Mouse (Mus musculus): Measurements from ENCODE around the gene 1700001P01Rik. TPM values are rescaled to one million over a fixed set of nuclear protein-coding genes. Genes with fewer than 3 reads are reported as not detected.
A peak's percentile ranks its signal among the peaks of the same experiment; 100 is the strongest.

Gene 1700001P01Rik
- polyA plus RNA-seq, 1 experiment = not detected

- Histone ChIP-seq H3K4me3 (ENCODE audit: low read depth, low read length) (peak overlapping the region; percentile 95), H3K27me3 (ENCODE audit: control insufficient read depth, insufficient read depth, low read length) (no peaks in the 10 kb centered on the region), H3K4me1 (ENCODE audit: control insufficient read depth, insufficient read depth, insufficient read length, low read length) (peaks cover 34% of the 10 kb centered on the region), H3K27ac (ENCODE audit: insufficient read depth, low read depth, low read length) (peak overlapping the region; percentile 99), H3K36me3 (ENCODE audit: control insufficient read depth, insufficient read depth, low read length) (peaks cover 5% of the 10 kb centered on the region; the same call in 1 of the 2 replicates)
- TF ChIP-seq POLR2A (IDR thresholded peaks at IDR 0.05; ENCODE audit: low read depth, low read length) (no peak), CTCF (IDR thresholded peaks at IDR 0.05; ENCODE audit: extremely low read depth, insufficient read length, insufficient replicate concordance, low read depth, low read length) (no peak)
- 1% methylated on average over 17 of the region's 17 CpGs for WGBS
Measured at GRCm38 (mm10) chr11:97800691-97801408, 25.1 kb upstream of the 1700001P01Rik start.

GRCm38 (mm10) chr11:97799994-97800690 is 24.4 kb upstream of the 1700001P01Rik start:
- TF ChIP-seq CTCF (IDR thresholded peaks at IDR 0.05; ENCODE audit: extremely low read depth, insufficient read length, insufficient replicate concordance, low read depth, low read length) = no peak
- TF ChIP-seq POLR2A (IDR thresholded peaks at IDR 0.05; ENCODE audit: low read depth, low read length) = peak; percentile 75
- H3K36me3 ChIP-seq (ENCODE audit: control insufficient read depth, insufficient read depth, low read length) = peaks cover 5% of the 10 kb centered on the region; the same call in 1 of the 2 replicates
- peak overlapping the region; percentile 99 for H3K27ac ChIP-seq (ENCODE audit: insufficient read depth, low read depth, low read length)
- H3K27me3 ChIP-seq (ENCODE audit: control insufficient read depth, insufficient read depth, low read length) = no peaks in the 10 kb centered on the region
- peak overlapping the region; percentile 95 for H3K4me3 ChIP-seq (ENCODE audit: low read depth, low read length)
- peaks cover 29% of the 10 kb centered on the region for H3K4me1 ChIP-seq (ENCODE audit: control insufficient read depth, insufficient read depth, insufficient read length, low read length)
- 1% methylated on average over 32 of the region's 43 CpGs for WGBS

- TF ChIP-seq CTCF (IDR thresholded peaks at IDR 0.05; ENCODE audit: extremely low read depth, insufficient read length, insufficient replicate concordance, low read depth, low read length) = no peak
- TF ChIP-seq POLR2A (IDR thresholded peaks at IDR 0.05; ENCODE audit: low read depth, low read length) = peak; percentile 98
- WGBS = 1% methylated on average over 70 of the region's 71 CpGs
- no peaks in the 10 kb centered on the region for H3K27me3 ChIP-seq (ENCODE audit: control insufficient read depth, insufficient read depth, low read length)
- H3K27ac ChIP-seq (ENCODE audit: insufficient read depth, low read depth, low read length) = peak overlapping the region; percentile 99
- H3K36me3 ChIP-seq (ENCODE audit: control insufficient read depth, insufficient read depth, low read length) = 0 out of 2 replicates have a peak, but pooled peaks cover 3% of the 10 kb centered on the region
- peaks cover 22% of the 10 kb centered on the region; the same call in 1 of the 2 replicates for H3K4me1 ChIP-seq (ENCODE audit: control insufficient read depth, insufficient read depth, insufficient read length, low read length)
- H3K4me3 ChIP-seq (ENCODE audit: low read depth, low read length) = peak overlapping the region; percentile 95
Measured at GRCm38 (mm10) chr11:97799146-97799993, 23.7 kb upstream of the 1700001P01Rik start.

- H3K36me3 ChIP-seq (ENCODE audit: control insufficient read depth, insufficient read depth, low read length) = 0 out of 2 replicates have a peak, but pooled peaks cover 3% of the 10 kb centered on the region
- peak within 1 kb of the TSS; percentile 99 for H3K27ac ChIP-seq (ENCODE audit: insufficient read depth, low read depth, low read length)
- WGBS = under 1% methylated on average over 11 of the region's 11 CpGs
- TF ChIP-seq POLR2A (IDR thresholded peaks at IDR 0.05; ENCODE audit: low read depth, low read length) (no peak), CTCF (IDR thresholded peaks at IDR 0.05; ENCODE audit: extremely low read depth, insufficient read length, insufficient replicate concordance, low read depth, low read length) (no peak)
- peaks cover 20% of the 10 kb centered on the region; the same call in 1 of the 2 replicates for H3K4me1 ChIP-seq (ENCODE audit: control insufficient read depth, insufficient read depth, insufficient read length, low read length)
- H3K4me3 ChIP-seq (ENCODE audit: low read depth, low read length) = peak within 1 kb of the TSS; percentile 95
- H3K27me3 ChIP-seq (ENCODE audit: control insufficient read depth, insufficient read depth, low read length) = no peaks in the 10 kb centered on the region
Measured at GRCm38 (mm10) chr11:97798782-97799145, 23.0 kb upstream of the 1700001P01Rik start, which contains the start of gene Lasp1. Lasp1 (plus strand) TSS chr11:97799000.

GRCm38 (mm10) chr11:97798083-97798435 is 22.3 kb upstream of the 1700001P01Rik start:
- Histone ChIP-seq H3K27me3 (ENCODE audit: control insufficient read depth, insufficient read depth, low read length) (no peaks in the 10 kb centered on the region), H3K4me1 (ENCODE audit: control insufficient read depth, insufficient read depth, insufficient read length, low read length) (peaks cover 18% of the 10 kb centered on the region; the same call in 1 of the 2 replicates), H3K36me3 (ENCODE audit: control insufficient read depth, insufficient read depth, low read length) (no peaks in the 10 kb centered on the region), H3K4me3 (ENCODE audit: low read depth, low read length) (no peak overlapping the region), H3K27ac (ENCODE audit: insufficient read depth, low read depth, low read length) (no peak overlapping the region)
- WGBS = 71% methylated on average over 8 of the region's 8 CpGs
- no peak for TF ChIP-seq POLR2A (IDR thresholded peaks at IDR 0.05; ENCODE audit: low read depth, low read length)
- TF ChIP-seq CTCF (IDR thresholded peaks at IDR 0.05; ENCODE audit: extremely low read depth, insufficient read length, insufficient replicate concordance, low read depth, low read length) = no peak

- H3K4me3 ChIP-seq (ENCODE audit: low read depth, low read length) = no peak overlapping the region
- WGBS = 56% methylated on average over 15 of the region's 15 CpGs
- TF ChIP-seq POLR2A (IDR thresholded peaks at IDR 0.05; ENCODE audit: low read depth, low read length) = no peak
- no peak for TF ChIP-seq CTCF (IDR thresholded peaks at IDR 0.05; ENCODE audit: extremely low read depth, insufficient read length, insufficient replicate concordance, low read depth, low read length)
- peaks cover 18% of the 10 kb centered on the region; the same call in 1 of the 2 replicates for H3K4me1 ChIP-seq (ENCODE audit: control insufficient read depth, insufficient read depth, insufficient read length, low read length)
- H3K27me3 ChIP-seq (ENCODE audit: control insufficient read depth, insufficient read depth, low read length) = no peaks in the 10 kb centered on the region
- no peaks in the 10 kb centered on the region for H3K36me3 ChIP-seq (ENCODE audit: control insufficient read depth, insufficient read depth, low read length)
- H3K27ac ChIP-seq (ENCODE audit: insufficient read depth, low read depth, low read length) = no peak overlapping the region
Measured at GRCm38 (mm10) chr11:97797369-97798082, 21.8 kb upstream of the 1700001P01Rik start.

All from small intestine, adult 2 months (tissue).